Comparison of ENCODE assay signal across 8 mouse cellular contexts in the genomic region with DNA sequence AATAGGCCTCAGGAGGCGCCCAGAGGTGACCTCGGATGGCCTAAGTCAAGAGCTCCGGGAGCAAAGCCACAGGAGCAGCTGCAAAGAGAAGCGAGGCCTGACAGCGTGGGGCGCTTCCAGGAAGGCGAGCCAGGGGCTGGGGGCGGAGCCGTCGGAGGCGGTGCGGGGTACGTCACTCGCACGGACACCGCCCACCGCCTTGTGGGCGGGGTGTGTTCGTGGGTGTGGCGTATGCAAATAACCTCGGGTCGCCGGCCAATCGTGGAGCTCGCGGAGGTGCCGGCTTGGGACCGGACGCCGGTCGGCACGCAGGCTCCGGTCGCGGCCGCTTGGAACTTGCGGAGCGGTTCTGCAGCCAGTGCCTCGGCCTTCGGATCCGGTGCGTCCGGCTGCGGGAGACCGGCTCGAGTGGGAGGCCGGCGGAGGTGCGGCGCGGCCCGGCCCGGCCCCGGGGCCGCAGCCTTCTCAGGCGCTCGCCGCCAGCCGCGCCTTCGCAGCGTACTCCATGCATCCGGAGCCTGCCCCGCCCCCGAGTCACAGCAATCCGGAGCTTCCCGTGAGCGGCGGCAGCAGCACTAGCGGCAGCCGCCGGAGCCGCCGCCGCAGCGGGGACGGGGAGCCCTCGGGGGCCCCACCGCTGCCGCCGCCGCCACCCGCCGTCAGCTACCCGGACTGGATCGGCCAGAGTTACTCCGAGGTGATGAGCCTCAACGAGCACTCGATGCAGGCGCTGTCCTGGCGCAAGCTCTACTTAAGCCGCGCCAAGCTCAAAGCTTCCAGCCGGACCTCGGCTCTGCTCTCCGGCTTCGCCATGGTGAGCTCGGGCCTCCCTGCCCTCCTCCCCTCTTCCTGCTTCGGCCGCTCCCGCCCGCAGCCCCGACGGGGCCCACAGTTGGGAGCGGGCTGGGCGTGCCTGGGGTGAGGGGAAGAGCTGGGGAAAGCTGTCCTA. TPM values are rescaled to one million over a fixed set of nuclear protein-coding genes. Genes with fewer than 3 reads are reported as not detected.
A peak's percentile ranks its signal among the peaks of the same experiment; 100 is the strongest.
DNase-seq lines count a peak whose midpoint lies in the region; ATAC-seq lines count a peak whose summit lies in the region.

Gene Orai1 (plus strand): TSS at position 322 of the 949 bp plus-strand sequence.

- no peaks in the 10 kb centered on the region for H3K9me3 ChIP-seq in forebrain, embryonic 14.5 days (replicated peaks; ENCODE audit: control insufficient read depth, low read length)
- H3K9me3 ChIP-seq in neural tube, embryonic 15.5 days (replicated peaks): no peaks in the 10 kb centered on the region

- H3K4me3 ChIP-seq in forebrain, embryonic 14.5 days (ENCODE audit: low read depth, low read length): peak within 1 kb of the TSS; percentile 70
- H3K4me3 ChIP-seq in neural tube, embryonic 15.5 days (replicated peaks): peak within 1 kb of the TSS; percentile 69

- H3K9ac ChIP-seq in forebrain, embryonic 14.5 days (ENCODE audit: low read length): peak within 1 kb of the TSS; percentile 77
- H3K9ac ChIP-seq in neural tube, embryonic 15.5 days (replicated peaks): peak within 1 kb of the TSS; percentile 75

- intact Hi-C loops in heart, postnatal 14 days (cut with DNase I): loop anchor here (2.0 to 5.0 kb wide), 3 partner anchors 26 to 88 kb away; partner anchors contain the start of gene Kdm2b

- WGBS in forebrain, embryonic 14.5 days: under 1% methylated on average over 97 of the region's 106 CpGs
- WGBS in neural tube, embryonic 15.5 days: under 1% methylated on average over 103 of the region's 106 CpGs

- H3K27me3 ChIP-seq in forebrain, embryonic 14.5 days (replicated peaks; ENCODE audit: control insufficient read depth, insufficient read depth, low read length): no peaks in the 10 kb centered on the region
- H3K27me3 ChIP-seq in neural tube, embryonic 15.5 days (replicated peaks): no peaks in the 10 kb centered on the region

- H3K4me1 ChIP-seq in forebrain, embryonic 14.5 days (ENCODE audit: control insufficient read depth, insufficient read depth, low read length): peaks cover 20% of the 10 kb centered on the region
- peaks cover 39% of the 10 kb centered on the region for H3K4me1 ChIP-seq in neural tube, embryonic 15.5 days

- DNase-seq in ES-CJ7 (ENCODE audit: low read depth, low spot score): peak; percentile 98
- peak; percentile 98 for DNase-seq in cerebellum, adult 11 months
- peak; percentile 97 for DNase-seq in forebrain, embryonic 14.5 days (ENCODE audit: low spot score)
- DNase-seq in heart, postnatal 14 days: peak; percentile 99
- peak; percentile 99 for DNase-seq in layer of hippocampus, adult 11-12 months (ENCODE audit: low spot score)
- peak; percentile 98 for DNase-seq in lung, adult 18-20 months
- peak; percentile 97 for DNase-seq in testis, postnatal 14 days (ENCODE audit: low spot score)

- H3K36me3 ChIP-seq in forebrain, embryonic 14.5 days (ENCODE audit: control insufficient read depth, insufficient read depth, low read length): no peaks in the 10 kb centered on the region
- no peaks in the 10 kb centered on the region for H3K36me3 ChIP-seq in neural tube, embryonic 15.5 days

- peak within 1 kb of the TSS; percentile 90 for H3K27ac ChIP-seq in forebrain, embryonic 14.5 days (ENCODE audit: low read depth, low read length)
- H3K27ac ChIP-seq in neural tube, embryonic 15.5 days (replicated peaks): peak within 1 kb of the TSS; percentile 89

- ATAC-seq in forebrain, embryonic 14.5 days: peak; percentile 93
- peak; percentile 95 for ATAC-seq in neural tube, embryonic 15.5 days (ENCODE audit: low FRiP score)

- peak within 1 kb of the TSS; percentile 86 for H3K4me2 ChIP-seq in forebrain, embryonic 14.5 days (ENCODE audit: low read length)
- H3K4me2 ChIP-seq in neural tube, embryonic 15.5 days: peak within 1 kb of the TSS; percentile 65

RNA-seq across cellular contexts. Expression of gene Orai1, which starts in this region (rescaled TPM):
- polyA plus RNA-seq in forebrain, embryonic 14.5 days (2014; fragmentation: Nextera tagmentation; extraction: Ambion mirVana): 13.3 and 13.8 TPM in 2 replicates
- 10 to 100 TPM; 17.2 to 19.5 TPM for total RNA-seq in heart, postnatal 14 days (2021)
- 14.1 and 14.2 TPM in 2 replicates for polyA plus RNA-seq in neural tube, embryonic 15.5 days (2015; fragmentation: Nextera tagmentation; extraction: Ambion mirVana)

Comparison
In these comparisons a context has a peak if more than half of its experiments do, and no peak if none do; other contexts are left out.
1. Peak in every context shown above with its lines: DNase-seq, ATAC-seq, H3K4me3 ChIP-seq and H3K27ac ChIP-seq.